Mouse (Mus musculus) myocyte (in vitro differentiated cells): ENCODE data around the gene St6galnac4. TPM values are rescaled to one million over a fixed set of nuclear protein-coding genes. Genes with fewer than 3 reads are reported as not detected.

Experiments
- H3K27me3 ChIP-seq: one replicate; pipeline ENCODE4 v1.6.1; 2011; ENCODE audit not compliant: control insufficient read depth, insufficient read depth, insufficient read length
- H3K36me3 ChIP-seq: one replicate; pipeline ENCODE4 v1.6.1; 2011; ENCODE audit not compliant: control insufficient read depth, insufficient read depth
- H3K4me2 ChIP-seq: one replicate; pipeline ENCODE4 v1.6.1; 2011; ENCODE audit warnings: low read depth, control low read depth
- H3K4me3 ChIP-seq: one replicate; pipeline ENCODE4 v1.5.1; 2011; ENCODE audit warnings: mild to moderate bottlenecking, control low read depth, moderate library complexity
- H3K79me2 ChIP-seq: one replicate; pipeline ENCODE4 v1.6.1; 2011; ENCODE audit not compliant: control insufficient read depth, insufficient read depth
- H3ac ChIP-seq: one replicate; pipeline ENCODE4 v1.6.1; 2011; ENCODE audit not compliant: control insufficient read depth, insufficient read length
- CEBPB ChIP-seq: IDR thresholded peaks from 2 replicates; pipeline ENCODE4 v1.6.1; 2011; ENCODE audit warnings: mild to moderate bottlenecking, moderate library complexity; ENCODE audit not compliant: poor library complexity, insufficient read depth, severe bottlenecking
- E2F4 ChIP-seq: IDR thresholded peaks from one replicate; pipeline ENCODE4 v1.6.1; 2011; ENCODE audit warnings: mild to moderate bottlenecking, control low read depth, moderate library complexity; ENCODE audit not compliant: insufficient read depth
- MAX ChIP-seq: IDR thresholded peaks from one replicate; pipeline ENCODE4 v1.6.1; 2011; ENCODE audit warnings: low read depth, mild to moderate bottlenecking, control low read depth
- MYOD1 ChIP-seq, 3 experiments: IDR thresholded peaks; one replicate each; pipeline ENCODE4 v1.6.1; 2011; ENCODE audit warnings: control low read depth in 2 of 3, low read depth in 2 of 3, mild to moderate bottlenecking in 2 of 3, moderate library complexity in 1 of 3; ENCODE audit not compliant: insufficient read length in 2 of 3, control insufficient read depth in 1 of 3
- MYOG ChIP-seq, 3 experiments: IDR thresholded peaks; one replicate each; pipeline ENCODE4 v1.6.1; 2011; ENCODE audit warnings: control low read depth in 2 of 3, low read depth in 2 of 3, mild to moderate bottlenecking in 2 of 3; ENCODE audit not compliant: insufficient read length in 2 of 3, control insufficient read depth in 1 of 3, insufficient read depth in 1 of 3
- POLR2A ChIP-seq: IDR thresholded peaks from one replicate; pipeline ENCODE4 v1.6.1; 2011; ENCODE audit warnings: low read depth, mild to moderate bottlenecking, control low read depth, moderate library complexity; ENCODE audit not compliant: insufficient read length
- POLR2AphosphoS2 ChIP-seq: IDR thresholded peaks from one replicate; pipeline ENCODE4 v1.6.1; 2011; ENCODE audit warnings: low read depth, control low read depth; ENCODE audit not compliant: insufficient read length
- REST ChIP-seq: IDR thresholded peaks from one replicate; pipeline ENCODE4 v1.6.1; 2011; ENCODE audit warnings: mild to moderate bottlenecking, control low read depth, moderate library complexity; ENCODE audit not compliant: insufficient read depth, insufficient read length
- SRF ChIP-seq: IDR thresholded peaks from one replicate; pipeline ENCODE4 v1.6.1; 2011; ENCODE audit warnings: low read depth; ENCODE audit not compliant: control insufficient read depth, insufficient read length
- TCF12 ChIP-seq: IDR thresholded peaks from one replicate; pipeline ENCODE4 v1.6.1; 2011; ENCODE audit warnings: mild to moderate bottlenecking, control low read depth; ENCODE audit not compliant: poor library complexity, insufficient read depth, severe bottlenecking
- TCF3 ChIP-seq: IDR thresholded peaks from one replicate; pipeline ENCODE4 v1.6.1; 2011; ENCODE audit warnings: low read depth, control low read depth; ENCODE audit not compliant: insufficient read length
- USF1 ChIP-seq: IDR thresholded peaks from one replicate; pipeline ENCODE4 v1.6.1; 2011; ENCODE audit warnings: low read depth, mild to moderate bottlenecking, control low read depth, moderate library complexity
- polyA plus RNA-seq: library from polyadenylated mRNA; unstranded; fragments of >200 nt; fragmentation: generic; extraction: Trizol; gene quantifications from one replicate; pipeline ENCODE4 v1.2.1, GENCODE M21; 2012; ENCODE audit warnings: missing spikeins

The St6galnac4 gene
- polyA plus RNA-seq, 1 experiment, result 75.4 TPM

DNA sequence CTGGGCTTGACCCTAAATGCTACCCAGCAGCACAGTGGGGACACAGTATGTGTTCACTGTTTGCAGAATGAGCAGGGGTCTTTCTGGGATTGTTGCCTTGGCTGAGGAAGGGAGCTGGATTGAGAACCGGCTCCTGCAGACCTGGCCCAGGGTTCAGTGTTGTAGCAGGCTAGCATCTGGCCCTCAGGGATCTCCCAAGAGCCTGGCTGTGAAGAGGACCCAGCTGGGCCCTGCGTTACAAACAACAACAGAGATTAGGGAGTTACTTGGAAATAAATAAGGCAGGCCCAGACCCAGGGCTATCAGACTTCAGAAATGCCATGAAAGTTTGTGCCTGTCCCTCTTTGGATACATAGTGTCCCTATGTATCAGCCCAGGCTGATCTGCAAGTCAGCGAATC, 58.8 kb downstream of the St6galnac4 start:
- H3K4me2 ChIP-seq, result no peak overlapping the region
- no peak for TF ChIP-seq MYOD1 (IDR thresholded peaks at IDR 0.05; ENCODE audit: control insufficient read depth in 1 of 3, insufficient read length in 2 of 3, low read depth in 2 of 3)
- TF ChIP-seq POLR2A, result no peak
- no peak for TF ChIP-seq REST
- TF ChIP-seq TCF3, result no peak
- TF ChIP-seq USF1, result no peak
- TF ChIP-seq CEBPB, result no peak
- TF ChIP-seq E2F4, result no peak
- TF ChIP-seq POLR2AphosphoS2, result no peak
- TF ChIP-seq TCF12, result no peak
- no peak for TF ChIP-seq MYOG (IDR thresholded peaks at IDR 0.05; ENCODE audit: control insufficient read depth in 1 of 3, insufficient read depth in 1 of 3, insufficient read length in 2 of 3, low read depth in 2 of 3)
- TF ChIP-seq SRF, result no peak
- TF ChIP-seq MAX, result no peak

DNA sequence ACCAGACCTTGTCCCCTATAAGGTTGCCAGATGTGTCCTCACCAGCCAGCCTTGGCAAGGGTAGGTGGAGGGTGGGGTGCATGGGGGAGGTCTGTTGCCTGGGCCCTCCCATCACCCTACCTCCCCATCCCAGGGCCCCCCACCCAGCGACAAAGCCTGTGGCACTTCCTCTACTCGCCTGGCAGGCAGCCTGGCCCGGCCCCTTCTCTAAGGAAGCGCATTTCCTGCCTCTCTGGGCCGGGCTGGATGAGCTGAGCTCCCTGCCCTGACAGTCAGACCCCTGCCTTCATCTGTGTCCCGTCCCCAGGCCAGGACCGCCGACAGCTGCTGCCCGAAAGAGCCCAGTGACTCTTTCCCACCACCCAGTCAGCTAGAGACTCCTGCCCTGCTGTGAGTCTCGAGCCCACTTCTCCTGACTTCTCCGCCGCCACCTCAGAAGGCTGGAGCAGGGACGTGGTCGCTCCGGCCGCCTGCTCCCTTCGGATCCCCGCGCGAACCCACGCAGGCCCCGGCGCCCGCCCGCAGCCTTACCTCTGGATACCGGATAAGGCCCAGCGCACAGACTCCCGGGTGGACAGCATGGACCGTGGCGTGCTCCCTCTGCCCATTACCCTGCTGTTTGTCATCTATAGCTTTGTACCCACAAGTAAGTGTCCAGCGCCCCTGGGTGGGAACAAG, 59.6 kb downstream of the St6galnac4 start, which contains the start of gene Eng:
Gene Eng, plus strand, starts transcription at position 217 of the 678 bp plus-strand sequence.
- TF ChIP-seq MYOG (IDR thresholded peaks at IDR 0.05; ENCODE audit: control insufficient read depth in 1 of 3, insufficient read depth in 1 of 3, insufficient read length in 2 of 3, low read depth in 2 of 3) (no peak), TCF3 (no peak), USF1 (no peak), POLR2AphosphoS2 (no peak)
- Histone ChIP-seq H3K4me3 (no peak within 1 kb of the TSS), H3K4me2 (no peak within 1 kb of the TSS), H3K79me2 (no peaks in the 10 kb centered on the region), H3K27me3 (no peaks in the 10 kb centered on the region), H3ac (no peak within 1 kb of the TSS), H3K36me3 (no peaks in the 10 kb centered on the region)

More for the DNA sequence above, 58.8 kb downstream of the St6galnac4 start:
- Histone ChIP-seq H3K79me2 (no peaks in the 10 kb centered on the region), H3K36me3 (no peaks in the 10 kb centered on the region), H3ac (no peak overlapping the region), H3K4me3 (no peak overlapping the region), H3K27me3 (no peaks in the 10 kb centered on the region)

GRCm38 (mm10) chr2:32647366-32647765, 60.5 kb downstream of the St6galnac4 start:
- Histone ChIP-seq H3K4me2 (no peak overlapping the region), H3K4me3 (no peak overlapping the region), H3K79me2 (no peaks in the 10 kb centered on the region), H3K36me3 (no peaks in the 10 kb centered on the region), H3K27me3 (no peaks in the 10 kb centered on the region), H3ac (no peak overlapping the region)
- TF ChIP-seq POLR2AphosphoS2 (no peak), SRF (no peak), E2F4 (no peak), TCF12 (no peak), TCF3 (no peak), MYOG (IDR thresholded peaks at IDR 0.05; ENCODE audit: control insufficient read depth in 1 of 3, insufficient read depth in 1 of 3, insufficient read length in 2 of 3, low read depth in 2 of 3) (no peak), USF1 (no peak)

Other genes with a start within 250 kb of the St6galnac4 start
- 54.2 TPM for gene Ciz1, start 234.8 kb upstream of the St6galnac4 start, polyA plus RNA-seq
- gene Dnm1, start 233.8 kb upstream of the St6galnac4 start, polyA plus RNA-seq, result 44.0 TPM
- gene 1110008P14Rik, start 205.2 kb upstream of the St6galnac4 start, polyA plus RNA-seq, result 153 TPM
- 0.02 TPM for gene Lcn2, start 198.8 kb upstream of the St6galnac4 start, polyA plus RNA-seq
- 50.6 TPM for gene Ptges2, start 191.2 kb upstream of the St6galnac4 start, polyA plus RNA-seq
- 3.0 TPM for gene Naif1, start 136.6 kb upstream of the St6galnac4 start, polyA plus RNA-seq
- 9.5 TPM for gene Slc25a25, start 135.7 kb upstream of the St6galnac4 start, polyA plus RNA-seq
- 1.7 TPM for gene Fam102a, start 51.8 kb upstream of the St6galnac4 start, polyA plus RNA-seq
- 47.5 TPM for gene Dpm2, start 16.2 kb upstream of the St6galnac4 start, polyA plus RNA-seq
- 0.10 TPM for gene Pip5kl1, start 12.3 kb upstream of the St6galnac4 start, polyA plus RNA-seq
- 0.04 TPM for gene 9430097D07Rik, start 11.4 kb upstream of the St6galnac4 start, polyA plus RNA-seq
- 48.7 TPM for gene St6galnac6, start 12.6 kb downstream of the St6galnac4 start, polyA plus RNA-seq
- gene Ak1, start 34.7 kb downstream of the St6galnac4 start, polyA plus RNA-seq, result 265 TPM
- 1.6 TPM for gene Eng, start 59.5 kb downstream of the St6galnac4 start, polyA plus RNA-seq
- gene Fpgs, start 117.0 kb downstream of the St6galnac4 start, polyA plus RNA-seq, result 20.7 TPM
- 76.6 TPM for gene Cdk9, start 126.0 kb downstream of the St6galnac4 start, polyA plus RNA-seq
- 0.52 TPM for gene Sh2d3c, start 134.0 kb downstream of the St6galnac4 start, polyA plus RNA-seq
- gene 6330409D20Rik, start 153.9 kb downstream of the St6galnac4 start, polyA plus RNA-seq, result not detected
- 37.3 TPM for gene Tor2a, start 170.1 kb downstream of the St6galnac4 start, polyA plus RNA-seq
- 0.16 TPM for gene Ttc16, start 188.5 kb downstream of the St6galnac4 start, polyA plus RNA-seq
- gene Ptrh1, start 188.7 kb downstream of the St6galnac4 start, polyA plus RNA-seq, result 74.1 TPM
- gene Cfap157, start 197.3 kb downstream of the St6galnac4 start, polyA plus RNA-seq, result 0.30 TPM